Mouse (Mus musculus): ENCODE data around the gene Zdhhc7.
A peak's percentile ranks its signal among the peaks of the same experiment; 100 is the strongest.

DNA sequence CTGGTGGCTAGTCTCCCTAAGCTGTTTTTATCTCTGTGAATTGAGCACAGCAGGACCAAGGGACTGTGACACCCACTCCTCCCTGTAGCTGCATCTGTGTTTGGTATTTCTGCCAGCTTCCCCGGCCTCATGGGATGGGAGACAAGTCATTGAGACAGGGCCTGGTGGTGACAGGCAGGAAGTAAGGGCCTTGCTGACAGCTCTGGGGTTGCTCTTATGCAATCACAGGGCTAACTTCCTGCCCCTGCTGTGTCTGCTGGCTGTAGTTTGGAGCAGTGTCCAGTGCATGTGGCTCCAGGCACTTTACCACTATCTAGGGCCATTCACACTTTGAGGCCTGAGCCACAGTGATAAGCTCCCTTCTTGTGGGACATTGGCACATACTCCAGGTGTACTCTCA, 60.4 kb downstream of the Zdhhc7 start:
- no peak for TF ChIP-seq CTCF (IDR thresholded peaks at IDR 0.05; ENCODE audit: low read depth)
- TF ChIP-seq EP300 (IDR thresholded peaks at IDR 0.05; ENCODE audit: low read depth) = peak; percentile 42; the same call in 1 of the 2 replicates

Data from liver, postnatal 0 days (tissue).